Comparison of ENCODE assay signal across 8 mouse cellular contexts in genomic region chr5:119626662-119627061, GRCm38 (mm10). TPM values are rescaled to one million over a fixed set of nuclear protein-coding genes. Genes with fewer than 3 reads are reported as not detected.
A peak's percentile ranks its signal among the peaks of the same experiment; 100 is the strongest.
DNase-seq lines count a peak whose midpoint lies in the region; ATAC-seq and TF ChIP-seq lines count a peak whose summit lies in the region.

No protein-coding gene starts in this region.

- no peak for TF ChIP-seq CTCF in gastrocnemius, adult 2 months (IDR thresholded peaks at IDR 0.05)
- no peak for TF ChIP-seq CTCF in ES-Bruce4 (IDR thresholded peaks at IDR 0.05; ENCODE audit: low read depth, low read length)

- TF ChIP-seq EP300 in ES-Bruce4 (IDR thresholded peaks at IDR 0.05; ENCODE audit: insufficient read depth, low read depth, low read length) = no peak

- no peak overlapping the region for H3K27ac ChIP-seq in gastrocnemius, adult 2 months
- H3K27ac ChIP-seq in ES-Bruce4 (ENCODE audit: insufficient read depth, low read length) = no peak overlapping the region
- no peak overlapping the region for H3K27ac ChIP-seq in forebrain, embryonic 14.5 days (ENCODE audit: low read depth, low read length)
- peak overlapping the region; percentile 37 for H3K27ac ChIP-seq in limb, embryonic 10.5 days

- H3K9me3 ChIP-seq in ES-Bruce4 (replicated peaks; ENCODE audit: control insufficient read depth, insufficient read depth, low read length, poor library complexity, severe bottlenecking) = no peaks in the 10 kb centered on the region
- H3K9me3 ChIP-seq in forebrain, embryonic 14.5 days (replicated peaks; ENCODE audit: control insufficient read depth, low read length) = no peaks in the 10 kb centered on the region
- no peaks in the 10 kb centered on the region for H3K9me3 ChIP-seq in limb, embryonic 10.5 days (replicated peaks)

- 1% methylated on average over 22 of the region's 22 CpGs for WGBS in forebrain, embryonic 14.5 days
- 1% methylated on average over 22 of the region's 22 CpGs for WGBS in limb, embryonic 10.5 days

- no peaks in the 10 kb centered on the region for H3K36me3 ChIP-seq in ES-Bruce4 (ENCODE audit: control insufficient read depth, insufficient read depth, low read length, poor library complexity, severe bottlenecking)
- H3K36me3 ChIP-seq in forebrain, embryonic 14.5 days (ENCODE audit: control insufficient read depth, insufficient read depth, low read length) = no peaks in the 10 kb centered on the region
- no peaks in the 10 kb centered on the region for H3K36me3 ChIP-seq in limb, embryonic 10.5 days

- H3K4me2 ChIP-seq in forebrain, embryonic 14.5 days (ENCODE audit: low read length) = peak overlapping the region; percentile 36

- peak; percentile 31 for DNase-seq in gastrocnemius, adult 2 months
- no peak for DNase-seq in gastrocnemius, adult 8-10 months (ENCODE audit: low spot score in 2 of 2)
- DNase-seq in forebrain, embryonic 14.5 days (ENCODE audit: low spot score) = peak; percentile 48
- DNase-seq in limb, embryonic 10.5 days (ENCODE audit: low spot score) = peak; percentile 60
- DNase-seq in right cerebral cortex, postnatal 25 days = peak; percentile 6
- no peak for DNase-seq in adipocyte (ENCODE audit: low spot score)

- peak overlapping the region; percentile 46 for H3K9ac ChIP-seq in ES-Bruce4 (ENCODE audit: low read depth, poor library complexity, severe bottlenecking)
- 0 out of 2 replicates have a peak overlapping the region, but pooled peaks have one; percentile 29 for H3K9ac ChIP-seq in forebrain, embryonic 14.5 days (ENCODE audit: low read length)

- intact Hi-C loops in gastrocnemius, adult 2 months (cut with DNase I) = no loop called here

- H3K4me1 ChIP-seq in ES-Bruce4 (ENCODE audit: control insufficient read depth, insufficient read depth, low read length) = peaks cover 2% of the 10 kb centered on the region
- peaks cover 8% of the 10 kb centered on the region for H3K4me1 ChIP-seq in forebrain, embryonic 14.5 days (ENCODE audit: control insufficient read depth, insufficient read depth, low read length)
- H3K4me1 ChIP-seq in limb, embryonic 10.5 days = peaks cover 63% of the 10 kb centered on the region

- H3K4me3 ChIP-seq in gastrocnemius, adult 2 months = peak overlapping the region; percentile 46
- peak overlapping the region; percentile 34 for H3K4me3 ChIP-seq in ES-Bruce4 (ENCODE audit: low read depth, low read length)
- 0 out of 2 replicates have a peak overlapping the region, but pooled peaks have one; percentile 14 for H3K4me3 ChIP-seq in forebrain, embryonic 14.5 days (ENCODE audit: low read depth, low read length)
- peak overlapping the region; percentile 40 for H3K4me3 ChIP-seq in limb, embryonic 10.5 days

- no peaks in the 10 kb centered on the region for H3K27me3 ChIP-seq in ES-Bruce4 (ENCODE audit: control insufficient read depth, insufficient read depth, low read length, poor library complexity, severe bottlenecking)
- H3K27me3 ChIP-seq in forebrain, embryonic 14.5 days (replicated peaks; ENCODE audit: control insufficient read depth, insufficient read depth, low read length) = peaks cover 31% of the 10 kb centered on the region
- peaks cover 93% of the 10 kb centered on the region for H3K27me3 ChIP-seq in limb, embryonic 10.5 days (ENCODE audit: low read depth, poor library complexity, severe bottlenecking)

- no peak for ATAC-seq in forebrain, embryonic 14.5 days
- no peak for ATAC-seq in megakaryocyte progenitor cell, adult 5-6 weeks (replicated peaks; ENCODE audit: poor library complexity)

- TF ChIP-seq POLR2A in ES-Bruce4 (IDR thresholded peaks at IDR 0.05; ENCODE audit: insufficient read depth, low read length) = no peak

RNA-seq across cellular contexts. Expression of gene Tbx3, which starts 43.8 kb away (rescaled TPM):
- total RNA-seq in gastrocnemius, adult 2 months (2021) = 1 to 10 TPM; 3.9 to 7.7 TPM
- total RNA-seq in gastrocnemius, adult 8-10 months (2022) = 1 to 10 TPM; 1.5 to 5.8 (median 3.2) TPM
- 29.8 and 30.1 TPM in 2 replicates for polyA plus RNA-seq in ES-Bruce4 (2011; ENCODE audit: insufficient read depth, insufficient read length, low read depth, missing spikeins)
- 1.7 and 2.8 TPM in 2 replicates for polyA plus RNA-seq in forebrain, embryonic 14.5 days (2014; fragmentation: Nextera tagmentation; extraction: Ambion mirVana)
- 50.1 and 55.3 TPM in 2 replicates for polyA plus RNA-seq in limb, embryonic 10.5 days (2016; fragmentation: Nextera tagmentation; extraction: Ambion mirVana)
- total RNA-seq in megakaryocyte progenitor cell, adult 5-6 weeks (2015) = not detected in 2 replicates
- total RNA-seq in megakaryocyte progenitor cell, adult 5-6 weeks (2017) = not detected in 2 replicates

Comparison
In these comparisons a context has a peak if more than half of its experiments do, and no peak if none do; other contexts are left out.
1. DNase-seq: peak in gastrocnemius, adult 2 months (single experiment), forebrain, embryonic 14.5 days (single experiment), limb, embryonic 10.5 days (single experiment) and right cerebral cortex, postnatal 25 days (single experiment); none in gastrocnemius, adult 8-10 months (0 of 2) and adipocyte (single experiment).
2. Peak in every context shown above with its lines, with median percentiles within 50 percentile points of each other: H3K4me3 ChIP-seq.